ENCODE assay signal across 16 mouse cellular contexts in genomic region chr9:112951567-112951966, GRCm38 (mm10).
"Had no signal": no experiment of that assay in that cellular context is flagged by ENCODE, and none has a peak within 500 bp of the region (broad histone marks: within the 10 kb centered on the region; RNA-seq: fewer than 3 reads in every experiment).

No protein-coding gene starts in this region.

- H3K27ac ChIP-seq: kidney, embryonic 15.5 days; limb, embryonic 10.5 days; lung, embryonic 15.5 days; macrophage; midbrain, embryonic 12.5 days; neural tube, embryonic 13.5 days had no signal

- ATAC-seq: midbrain, embryonic 16.5 days had no signal

- DNase-seq: kidney, adult 2 months; kidney, postnatal 14 days; lung, postnatal 14 days; retina, postnatal 1 day; right cerebral cortex, postnatal 4 days; spleen, adult 18-20 months; thymus, adult 2 months; thymus, postnatal 25 days had no signal

- H3K9ac ChIP-seq: kidney, embryonic 15.5 days; lung, embryonic 15.5 days; midbrain, embryonic 12.5 days; neural tube, embryonic 13.5 days had no signal

- H3K4me2 ChIP-seq: kidney, embryonic 15.5 days; liver, embryonic 11.5 days; lung, embryonic 15.5 days; midbrain, embryonic 12.5 days; neural tube, embryonic 13.5 days had no signal

- H3K4me3 ChIP-seq: kidney, embryonic 15.5 days; limb, embryonic 10.5 days; lung, embryonic 15.5 days; midbrain, embryonic 12.5 days; neural tube, embryonic 13.5 days had no signal

- H3K4me1 ChIP-seq: kidney, embryonic 15.5 days; limb, embryonic 10.5 days; lung, embryonic 15.5 days; midbrain, embryonic 12.5 days; neural tube, embryonic 13.5 days had no signal

- H3K36me3 ChIP-seq: kidney, embryonic 15.5 days; limb, embryonic 10.5 days; lung, embryonic 15.5 days; midbrain, embryonic 12.5 days; neural tube, embryonic 13.5 days had no signal

- H3K9me3 ChIP-seq: kidney, embryonic 15.5 days; limb, embryonic 10.5 days; lung, embryonic 15.5 days; midbrain, embryonic 12.5 days; neural tube, embryonic 13.5 days had no signal

- H3K27me3 ChIP-seq: kidney, embryonic 15.5 days; lung, embryonic 15.5 days; midbrain, embryonic 12.5 days; neural tube, embryonic 13.5 days had no signal
